Mouse (Mus musculus) cerebral cortex, adult 2 months (tissue): Measurements from ENCODE around the gene Ryr3.

ENCODE experiments used
- WGBS: fragments of 180-500 bp; shearing (Covaris S2); methylation state at CpG from one replicate; pipeline ENCODE4 v1.1.7; 2018; 5-methylcytosine and 5-hydroxymethylcytosine counted together

The Ryr3 gene

DNA sequence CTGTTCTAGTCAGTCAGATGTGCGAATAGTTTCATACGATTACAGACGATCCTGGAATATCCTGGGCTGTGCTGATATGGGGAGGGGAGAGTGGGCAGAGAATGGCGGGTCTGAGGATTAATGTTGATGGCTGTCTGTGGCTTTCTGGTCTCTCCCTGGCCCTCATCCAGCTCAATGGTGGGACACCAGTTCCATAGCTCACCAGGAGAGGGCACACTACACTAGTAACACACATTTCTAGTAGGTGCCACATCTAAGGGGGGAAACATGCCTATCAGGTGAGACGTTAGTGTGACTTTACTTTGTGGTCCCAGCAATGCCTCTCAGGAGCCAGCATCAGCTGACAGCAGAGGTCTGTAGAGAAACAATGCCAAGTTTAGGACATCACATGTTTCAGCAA, 451.9 kb downstream of the Ryr3 start:
- 70% methylated on average over 5 of the region's 5 CpGs for WGBS

- WGBS: 75% methylated on average over 5 of the region's 5 CpGs
Measured at GRCm38 (mm10) chr2:112764274-112764673, 452.6 kb downstream of the Ryr3 start.

DNA sequence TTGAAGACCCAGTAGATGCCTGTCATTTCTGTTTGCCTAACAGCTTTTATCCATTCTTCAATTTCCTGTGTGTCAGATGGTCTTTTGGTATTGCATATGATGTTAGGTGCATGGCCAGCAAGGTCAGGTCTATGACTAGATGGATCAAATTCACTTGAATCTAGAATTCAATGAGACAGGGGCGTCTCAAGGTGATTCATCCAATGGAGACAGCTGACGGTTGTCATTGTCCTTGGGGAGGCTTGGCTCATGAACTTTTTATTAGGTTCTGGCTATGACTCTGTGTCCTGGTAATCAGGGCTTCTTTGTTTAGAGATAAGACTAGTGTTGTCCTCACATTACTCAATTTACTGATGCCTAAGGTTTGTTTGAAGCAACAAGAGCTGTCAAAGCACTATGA, 454.9 kb downstream of the Ryr3 start:
- 82% methylated on average over 2 of the region's 2 CpGs for whole genome bisulfite sequencing

- WGBS: 77% methylated on average over 6 of the region's 6 CpGs
Measured at GRCm38 (mm10) chr2:112761196-112761913, 455.5 kb downstream of the Ryr3 start.

DNA sequence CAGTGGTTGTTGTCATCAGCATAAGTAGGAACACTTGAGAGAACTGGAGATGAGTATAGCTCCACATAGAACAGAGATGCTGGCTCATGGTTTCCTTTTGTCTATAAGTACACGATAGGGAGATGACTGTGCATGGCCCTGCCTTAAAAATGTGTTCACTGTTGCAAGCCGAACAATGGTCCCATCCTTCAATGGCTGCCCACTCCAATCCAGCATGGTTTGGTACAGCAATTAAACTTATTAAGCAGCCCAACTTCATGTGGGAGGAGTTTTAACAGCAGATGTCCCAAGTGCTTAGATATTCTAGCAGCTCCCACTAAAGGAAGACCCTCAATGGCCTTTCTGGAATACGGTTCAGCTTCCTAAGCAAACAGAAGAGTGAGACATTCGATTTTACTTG, 456.2 kb downstream of the Ryr3 start:
- WGBS: 58% methylated on average over 4 of the region's 4 CpGs

DNA sequence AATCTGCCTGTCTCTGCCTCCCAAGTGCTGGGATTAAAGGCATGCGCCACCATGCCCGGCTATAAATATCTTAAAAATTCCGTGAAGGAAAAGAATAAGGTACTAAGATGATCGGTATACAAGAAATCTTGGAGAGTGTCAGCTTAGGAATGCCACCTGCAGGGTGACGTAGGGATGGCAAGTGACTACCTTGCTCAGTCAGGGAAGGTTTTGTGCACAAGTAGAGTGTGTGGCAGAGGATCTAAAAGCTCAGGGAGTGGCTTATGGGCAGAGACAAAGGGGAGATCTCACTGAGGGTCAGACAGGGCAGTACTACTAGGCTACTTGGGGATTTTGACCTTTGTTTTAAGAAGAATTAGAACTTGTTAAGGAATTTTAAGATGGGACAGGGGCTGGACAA, 457.2 kb downstream of the Ryr3 start:
- 68% methylated on average over 5 of the region's 5 CpGs for WGBS

- 96% methylated on average over 2 of the region's 2 CpGs for WGBS
Measured at GRCm38 (mm10) chr2:112758732-112759131, 458.2 kb downstream of the Ryr3 start.

DNA sequence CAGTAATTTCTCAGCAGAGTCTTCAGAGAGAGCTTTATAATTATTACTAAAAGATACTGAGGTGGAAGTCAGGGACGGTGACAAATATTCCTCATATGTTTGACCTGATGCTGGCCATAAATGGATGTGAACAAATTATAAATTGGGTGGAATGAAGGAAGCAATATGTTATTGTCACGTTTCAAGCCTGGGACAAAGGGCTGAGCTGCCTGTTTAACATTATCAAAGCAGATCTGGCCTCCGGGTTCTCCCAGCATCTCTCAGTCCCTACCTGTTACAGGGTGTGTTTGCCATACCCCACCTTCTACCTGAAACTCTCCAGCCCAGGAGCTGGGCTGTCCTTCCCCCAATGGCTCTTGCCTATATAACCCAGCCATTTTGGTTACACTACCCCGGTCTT, 463.6 kb downstream of the Ryr3 start:
- 74% methylated on average over 4 of the region's 4 CpGs for WGBS

DNA sequence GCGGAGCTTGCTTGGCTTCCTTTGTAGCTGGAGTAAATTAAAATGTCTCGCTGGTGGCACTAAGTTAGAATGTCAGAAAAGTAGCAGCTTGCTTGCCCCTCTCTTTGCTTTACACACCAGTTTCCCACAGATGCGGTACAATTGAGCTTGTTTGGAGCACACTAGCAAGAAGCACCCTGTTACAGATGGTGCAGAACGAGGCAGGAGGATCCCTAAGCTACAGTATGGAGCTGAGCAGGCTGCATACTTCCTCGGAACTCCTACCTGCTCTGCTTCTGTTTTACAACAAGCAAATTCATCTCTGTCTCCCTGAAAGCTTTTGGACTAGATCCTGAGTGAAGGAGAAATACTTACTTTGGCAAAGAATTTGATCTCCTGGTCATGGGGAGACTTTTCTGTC, 465.5 kb downstream of the Ryr3 start:
- WGBS: 52% methylated on average over 5 of the region's 5 CpGs

DNA sequence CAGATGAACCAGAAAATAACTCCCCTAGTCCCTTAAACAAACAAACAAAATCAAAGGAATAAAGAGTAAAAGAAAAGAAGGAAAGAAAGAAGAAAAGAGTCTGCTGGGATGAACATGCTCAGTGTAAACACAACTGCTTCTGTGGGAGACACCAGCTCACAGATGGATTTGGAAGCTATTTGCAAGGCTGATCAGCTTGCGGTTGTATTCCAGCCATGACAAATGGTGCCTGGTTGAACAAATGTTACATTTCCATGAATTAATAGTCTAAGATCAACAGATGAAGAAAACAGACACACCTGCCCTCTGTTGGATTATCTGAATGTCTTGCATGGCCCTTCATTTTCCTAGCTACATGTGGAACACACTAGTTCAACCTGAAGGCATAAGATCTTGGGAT, 468.4 kb downstream of the Ryr3 start:
- WGBS: 74% methylated on average over 1 of the region's 1 CpGs

GRCm38 (mm10) chr2:112732942-112733341, 484.0 kb downstream of the Ryr3 start:
- WGBS: 55% methylated on average over 2 of the region's 2 CpGs

GRCm38 (mm10) chr2:112727842-112728241, 489.1 kb downstream of the Ryr3 start:
- 70% methylated on average over 6 of the region's 6 CpGs for WGBS

DNA sequence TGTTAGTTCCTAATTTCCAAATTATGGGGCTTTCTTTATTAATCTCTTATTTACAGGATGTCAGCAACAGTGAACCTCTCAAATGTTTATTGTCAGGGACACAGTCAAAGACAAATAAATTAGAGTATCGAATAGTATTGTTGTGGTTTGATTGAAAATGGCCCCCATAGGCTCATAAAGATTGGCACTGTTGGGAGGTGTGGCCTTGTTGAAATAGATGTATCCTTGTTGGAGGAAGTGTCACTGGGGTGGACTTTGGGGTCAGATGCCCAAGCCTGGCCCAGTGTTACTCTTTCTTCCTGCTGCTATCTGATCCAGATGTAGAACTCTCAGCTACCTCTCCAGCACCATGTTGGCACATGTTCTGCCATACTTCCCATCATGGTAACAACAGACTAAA, 495.7 kb downstream of the Ryr3 start:
- WGBS: 90% methylated on average over 1 of the region's 1 CpGs

GRCm38 (mm10) chr2:112720715-112721114, 496.2 kb downstream of the Ryr3 start:
- 70% methylated on average over 3 of the region's 3 CpGs for WGBS

- 72% methylated on average over 4 of the region's 4 CpGs for WGBS
Measured at GRCm38 (mm10) chr2:112714648-112715047, 502.2 kb downstream of the Ryr3 start.

GRCm38 (mm10) chr2:112681817-112682216, 535.1 kb downstream of the Ryr3 start:
- 74% methylated on average over 5 of the region's 5 CpGs for WGBS

DNA sequence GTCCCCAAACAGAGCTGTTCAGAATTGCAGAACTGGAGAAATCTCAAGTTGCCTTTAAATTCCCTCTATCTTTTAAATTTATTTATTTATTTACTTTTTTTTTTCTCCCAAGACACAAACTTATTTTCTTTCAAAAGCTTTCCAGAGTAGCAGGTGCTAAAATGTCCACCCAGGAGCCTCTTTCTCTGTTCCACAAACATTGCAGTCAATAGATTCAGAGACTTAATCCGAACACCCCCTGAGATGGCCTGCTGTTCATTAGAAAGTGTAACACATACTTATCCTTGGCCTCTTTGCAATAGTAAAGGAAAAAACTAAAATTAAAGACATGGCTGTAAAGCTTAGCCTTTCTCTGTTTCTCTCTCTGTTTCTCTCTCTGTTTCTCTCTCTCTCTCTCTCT, 539.6 kb downstream of the Ryr3 start:
- 68% methylated on average over 1 of the region's 1 CpGs for WGBS

DNA sequence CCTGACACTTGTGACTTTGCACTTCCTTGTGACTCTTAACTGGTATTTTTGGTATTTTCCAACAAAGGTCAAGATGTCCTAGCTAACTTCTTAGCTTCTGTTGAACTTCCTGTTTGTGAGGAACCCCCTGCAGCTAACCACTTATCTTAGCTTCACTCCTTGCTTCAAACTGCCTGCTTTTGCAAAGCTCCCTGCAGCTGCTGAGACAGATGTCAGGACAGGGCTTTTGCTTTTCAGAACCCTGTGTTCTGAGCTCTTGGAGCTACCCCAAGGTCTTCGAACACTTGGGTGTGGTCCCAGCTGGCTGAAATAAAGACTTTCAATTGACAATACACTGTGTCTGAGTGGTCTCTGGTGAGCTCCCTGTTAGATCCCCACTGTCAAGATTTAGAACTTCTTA, 540.2 kb downstream of the Ryr3 start:
- WGBS: 49% methylated on average over 1 of the region's 1 CpGs

DNA sequence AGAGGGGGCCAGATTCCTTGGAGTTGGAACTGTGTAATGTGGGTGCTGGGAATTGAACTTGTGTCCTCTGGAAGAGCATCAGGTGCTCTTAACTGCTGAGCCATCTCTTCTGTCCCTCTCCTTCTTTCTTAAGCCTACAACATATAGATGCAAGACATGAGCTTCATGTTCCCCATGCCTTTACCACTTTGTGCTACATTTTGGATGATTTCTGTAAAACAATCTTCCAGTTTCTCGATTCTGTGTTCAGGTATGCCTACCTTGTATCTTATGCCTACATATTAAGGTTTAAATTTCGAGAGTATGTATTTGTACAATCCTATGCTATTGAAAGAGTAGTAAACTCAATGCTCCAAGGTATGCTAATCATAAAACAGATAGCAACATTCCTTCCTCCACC, 540.7 kb downstream of the Ryr3 start:
- 82% methylated on average over 2 of the region's 2 CpGs for WGBS

GRCm38 (mm10) chr2:112669461-112669860, 547.4 kb downstream of the Ryr3 start:
- 93% methylated on average over 3 of the region's 3 CpGs for WGBS

DNA sequence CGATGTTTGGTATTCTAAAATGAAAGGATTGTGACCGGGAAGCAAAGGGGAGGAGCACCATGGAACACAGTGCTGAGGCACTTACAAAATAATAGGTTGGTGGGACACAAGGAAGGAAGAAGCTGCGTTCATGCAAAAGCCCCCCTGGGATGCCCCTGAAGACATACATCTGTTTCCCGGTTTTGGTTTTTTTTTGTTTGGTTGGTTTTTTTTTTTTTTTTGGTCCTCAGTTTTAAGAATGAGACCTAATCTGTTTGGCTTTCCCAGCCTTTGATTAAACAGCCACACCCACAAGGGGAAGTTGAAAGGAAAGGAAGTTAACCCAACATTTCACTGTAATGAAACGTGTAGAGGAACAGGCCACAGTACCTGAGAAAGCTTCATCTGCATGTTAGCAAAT, 560.8 kb downstream of the Ryr3 start:
- 69% methylated on average over 5 of the region's 5 CpGs for WGBS

DNA sequence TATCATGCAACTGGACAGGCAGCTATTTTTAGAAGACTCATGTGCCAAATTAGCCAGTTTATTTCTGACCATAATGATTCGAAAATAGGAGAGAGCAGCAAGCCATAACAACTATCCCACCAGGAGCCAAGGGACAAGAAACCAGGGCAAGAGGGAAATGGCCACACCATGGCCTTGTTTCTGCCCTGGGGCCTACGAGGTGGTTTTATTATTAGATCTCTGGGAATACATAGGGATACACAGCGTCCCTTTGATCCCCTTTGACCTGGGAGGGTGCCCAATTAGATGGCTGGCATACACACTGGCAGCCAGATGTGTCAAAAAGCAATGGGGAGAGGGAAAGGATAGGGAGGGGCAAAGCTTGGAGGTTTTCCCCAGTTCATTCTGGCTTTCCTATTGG, 563.1 kb downstream of the Ryr3 start:
- whole genome bisulfite sequencing: 70% methylated on average over 3 of the region's 3 CpGs

- 79% methylated on average over 5 of the region's 5 CpGs for WGBS
Measured at GRCm38 (mm10) chr2:112637206-112637605, 579.7 kb downstream of the Ryr3 start.

- WGBS: 60% methylated on average over 9 of the region's 9 CpGs
Measured at GRCm38 (mm10) chr2:112632536-112632935, 584.4 kb downstream of the Ryr3 start.
